Mouse (Mus musculus) spleen, embryonic (tissue): ENCODE measurements around the gene Cdh22.

Source experiments
- CTCF ChIA-PET: fragments of 350-600 bp; sonication (Branson Sonifier 250); formaldehyde crosslinking; loops from one replicate; lab custom pipeline; 2022; lab: Charles Lee

Cdh22 gene

DNA sequence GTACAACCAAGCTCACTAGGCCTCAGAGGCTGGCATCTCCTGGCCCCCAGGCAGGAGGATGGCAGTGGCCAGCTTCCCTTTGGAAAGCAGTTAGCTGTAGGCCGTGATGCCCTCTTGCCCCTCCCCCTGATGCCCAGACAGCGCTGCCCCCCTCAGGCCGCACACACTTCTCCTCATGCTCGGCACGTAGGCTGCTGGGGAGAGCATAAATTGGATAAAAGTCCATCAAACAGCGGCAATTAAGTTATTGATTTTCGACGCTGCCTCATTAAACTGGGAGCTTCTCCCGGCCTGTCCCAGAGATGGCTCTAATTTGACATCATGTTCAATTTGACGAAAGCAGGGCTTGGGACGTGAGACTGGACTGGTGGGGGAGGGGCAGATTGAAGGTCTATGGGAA lies 76.8 kb downstream of the Cdh22 start:
- CTCF ChIA-PET: no interaction called here

- CTCF ChIA-PET: no interaction called here
Observed at GRCm38 (mm10) chr2:165153006-165153405, 81.6 kb downstream of the Cdh22 start.

DNA sequence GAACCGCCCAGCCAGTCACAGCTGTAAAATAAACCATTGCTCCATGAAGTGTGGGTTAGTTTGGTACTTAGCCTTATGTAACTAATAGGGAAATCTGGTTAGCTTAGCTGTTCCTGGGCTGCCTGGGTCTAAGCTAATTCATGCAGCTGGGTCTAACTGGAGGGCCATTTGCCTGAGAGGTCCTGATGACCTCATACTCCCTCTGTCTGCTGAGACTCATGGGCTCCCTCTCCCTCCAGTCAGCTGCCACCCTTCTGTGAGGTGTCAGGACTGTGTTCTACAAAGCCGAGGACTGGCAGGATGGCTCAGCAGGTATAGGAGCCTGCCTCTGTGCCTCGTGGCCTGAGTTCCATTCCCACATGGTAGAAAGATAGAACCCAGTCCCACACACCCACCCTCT lies 84.9 kb downstream of the Cdh22 start:
- CTCF ChIA-PET: no interaction called here

DNA sequence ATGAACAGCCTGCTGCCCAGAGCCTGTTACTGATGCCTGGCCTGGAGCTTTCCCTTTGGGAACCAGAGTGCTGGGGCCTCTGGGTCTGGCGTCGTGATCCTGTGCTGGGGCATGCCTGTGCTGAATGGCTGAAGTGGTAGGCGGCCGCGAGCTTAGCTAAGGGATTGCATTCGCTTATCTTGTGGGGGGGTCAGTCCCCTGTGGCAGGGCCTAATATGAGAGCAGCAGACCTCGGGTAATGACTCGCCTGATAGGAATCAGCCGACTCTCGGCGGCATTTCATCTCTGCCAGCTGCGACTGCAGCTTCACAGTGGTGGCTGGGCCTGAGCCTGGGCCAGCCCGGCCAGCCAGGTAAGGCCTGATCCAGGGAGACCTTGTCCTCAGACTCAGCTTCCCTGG lies 88.8 kb downstream of the Cdh22 start:
- CTCF ChIA-PET: no interaction called here

GRCm38 (mm10) chr2:165143487-165143886 lies 91.2 kb downstream of the Cdh22 start:
- CTCF ChIA-PET: no interaction called here

- CTCF ChIA-PET: no interaction called here
Observed at GRCm38 (mm10) chr2:165136049-165136448, 98.6 kb downstream of the Cdh22 start.

- CTCF ChIA-PET: no interaction called here
Observed at GRCm38 (mm10) chr2:165133566-165133965, 101.1 kb downstream of the Cdh22 start.

- CTCF ChIA-PET: no interaction called here
Observed at GRCm38 (mm10) chr2:165131428-165131827, 103.2 kb downstream of the Cdh22 start.

- CTCF ChIA-PET: no interaction called here
Observed at GRCm38 (mm10) chr2:165129189-165129588, 105.5 kb downstream of the Cdh22 start.

- CTCF ChIA-PET: no interaction called here
Observed at GRCm38 (mm10) chr2:165126896-165127562, 107.6 kb downstream of the Cdh22 start.

DNA sequence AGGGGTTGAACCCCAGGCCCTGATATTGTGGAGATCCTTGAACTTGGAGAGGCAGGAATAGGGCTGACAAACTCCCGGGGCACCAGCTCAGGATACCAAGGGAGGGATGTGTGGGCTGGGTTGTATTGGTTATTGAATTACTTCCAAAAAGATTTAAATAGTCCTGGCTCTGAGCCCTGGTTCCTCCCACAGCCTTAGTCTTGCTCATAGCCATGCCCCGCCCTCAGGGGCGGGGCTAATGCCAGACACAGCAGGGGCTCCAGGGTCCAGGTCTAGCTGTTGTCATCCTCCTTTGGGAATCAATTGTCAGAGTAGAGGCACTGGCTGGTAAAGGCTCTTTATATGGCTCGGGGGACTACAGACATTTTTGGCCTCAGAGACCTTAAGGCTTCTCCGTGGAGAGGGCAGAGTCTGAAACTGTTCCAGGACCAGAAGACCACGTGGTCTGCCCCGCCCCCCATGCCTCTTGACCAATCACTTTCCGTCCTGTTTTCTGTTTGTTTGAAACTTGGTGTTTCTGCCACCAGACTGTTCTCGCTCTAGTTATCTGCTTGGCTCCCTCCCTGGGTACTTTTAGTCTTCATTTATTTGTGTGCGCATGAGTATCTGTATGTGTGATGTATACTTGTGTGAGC lies 113.3 kb downstream of the Cdh22 start:
- CTCF ChIA-PET: no interaction called here

DNA sequence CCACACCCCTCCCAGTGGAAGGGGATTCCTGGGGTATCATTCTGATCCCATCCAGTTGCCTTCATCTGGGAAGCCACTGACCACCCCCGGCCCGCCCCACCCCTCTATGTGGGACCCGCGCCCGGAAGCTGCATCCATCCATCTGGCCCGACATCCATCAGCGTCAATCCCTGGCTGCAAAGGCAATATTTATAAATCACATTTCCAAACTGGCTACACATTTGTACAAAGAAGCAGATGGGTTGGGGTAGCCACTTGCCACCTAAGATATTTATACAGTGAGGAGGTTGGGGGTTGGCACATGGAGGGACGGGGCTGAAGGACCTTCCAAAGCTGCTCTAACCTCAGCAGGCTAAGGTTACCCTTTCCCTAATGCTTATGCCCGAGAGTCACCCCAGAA lies 113.9 kb downstream of the Cdh22 start:
- CTCF ChIA-PET: no interaction called here

DNA sequence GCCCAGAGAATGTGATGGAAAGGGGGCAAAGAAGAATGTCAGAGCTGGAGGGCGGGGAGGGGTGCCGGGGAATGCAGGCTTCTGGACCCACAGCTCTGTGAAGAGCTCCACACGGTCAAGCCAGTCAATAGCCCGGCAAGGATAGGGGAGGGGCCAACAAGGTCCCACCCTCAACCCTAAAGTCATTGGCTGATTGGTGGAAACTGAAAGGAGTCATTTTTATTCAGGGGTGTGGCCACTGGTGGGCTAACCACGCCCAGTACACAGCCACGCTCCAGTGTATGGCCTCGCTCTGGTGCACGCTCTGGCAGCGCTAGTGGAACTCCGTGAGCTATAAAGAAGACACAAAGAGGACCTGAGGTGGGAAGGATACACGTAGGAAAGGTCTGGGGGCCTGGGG lies 120.9 kb downstream of the Cdh22 start:
- CTCF ChIA-PET: interaction anchor here (1.9 kb wide), 1 partner anchor 39 kb away, joined by 6 read pairs; no protein-coding TSS in a partner anchor

GRCm38 (mm10) chr2:165112149-165112548 lies 122.5 kb downstream of the Cdh22 start:
- CTCF ChIA-PET: interaction anchor here (0.6 to 1.9 kb wide), 3 partner anchors 37 to 151 kb away, joined by 3 to 12 read pairs (median 6); no protein-coding TSS in a partner anchor

GRCm38 (mm10) chr2:165106585-165106984 lies 128.1 kb downstream of the Cdh22 start:
- CTCF ChIA-PET: no interaction called here

DNA sequence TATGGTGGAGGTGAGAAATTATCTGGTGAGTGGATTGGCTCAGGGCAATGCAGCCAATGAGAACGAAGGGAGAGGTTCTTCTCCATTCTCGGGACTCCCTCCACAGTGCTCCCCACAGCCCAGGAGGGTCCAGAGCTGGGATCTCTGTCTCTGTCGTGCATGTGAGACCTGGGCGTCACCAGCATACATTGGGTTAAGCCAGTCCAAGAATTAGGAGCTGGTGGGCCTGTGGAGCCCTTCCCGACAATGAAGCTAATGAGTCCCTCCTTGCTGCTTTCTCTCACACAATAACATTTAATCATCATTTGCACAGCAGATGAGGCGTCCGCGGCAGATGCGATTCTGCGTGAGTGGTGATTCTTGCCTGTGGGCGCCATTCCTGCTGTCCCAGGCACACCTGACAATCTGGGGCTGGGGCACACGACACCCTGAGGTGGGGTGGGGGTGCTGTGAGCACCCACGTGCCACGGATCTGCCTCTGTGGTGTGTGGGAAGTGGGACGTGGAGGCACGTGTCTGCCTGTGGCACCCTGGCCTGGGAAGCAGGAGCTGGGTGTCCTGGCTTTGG lies 129.1 kb downstream of the Cdh22 start:
- CTCF ChIA-PET: no interaction called here

- CTCF ChIA-PET: no interaction called here
Observed at GRCm38 (mm10) chr2:165102920-165103319, 131.7 kb downstream of the Cdh22 start.

DNA sequence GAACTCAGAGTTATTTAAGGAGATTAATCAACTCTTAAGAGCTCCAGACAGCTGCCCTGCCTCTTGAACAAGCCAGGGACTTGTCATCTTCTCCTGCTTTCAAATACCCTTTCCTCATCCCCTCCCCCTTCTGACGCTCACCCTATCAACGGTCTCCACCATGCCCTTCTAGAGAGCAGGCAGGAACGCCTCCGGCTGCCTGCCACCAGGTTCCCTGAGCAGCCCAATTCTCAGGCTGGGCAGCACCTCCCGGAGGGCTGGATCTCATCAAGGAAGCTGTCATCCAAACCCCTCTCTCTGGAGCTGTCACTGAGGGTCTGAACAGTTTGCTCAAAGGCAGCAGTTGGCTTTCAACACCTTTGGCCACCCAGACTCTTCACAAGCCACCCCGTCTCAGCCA lies 133.9 kb downstream of the Cdh22 start:
- CTCF ChIA-PET: no interaction called here

DNA sequence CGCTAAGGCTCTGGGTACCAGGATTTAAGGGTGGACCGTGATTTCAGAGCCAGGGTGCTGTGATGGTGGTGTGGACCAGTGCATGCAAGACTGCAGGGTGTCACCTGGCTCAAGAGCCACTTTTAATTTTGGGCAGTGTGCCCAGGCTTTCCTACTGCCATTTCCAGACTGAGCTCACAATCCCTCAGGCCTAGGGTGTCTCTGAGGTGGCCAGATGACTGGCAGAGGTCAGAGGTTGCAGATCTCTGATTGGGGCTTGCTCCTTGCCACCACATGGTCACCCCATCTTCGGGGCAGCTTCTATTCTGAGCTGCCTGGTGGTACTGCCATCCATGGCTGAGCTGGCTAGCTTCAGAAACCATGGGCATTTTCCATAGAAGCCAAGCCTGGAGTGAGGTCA lies 135.8 kb downstream of the Cdh22 start:
- CTCF ChIA-PET: no interaction called here

DNA sequence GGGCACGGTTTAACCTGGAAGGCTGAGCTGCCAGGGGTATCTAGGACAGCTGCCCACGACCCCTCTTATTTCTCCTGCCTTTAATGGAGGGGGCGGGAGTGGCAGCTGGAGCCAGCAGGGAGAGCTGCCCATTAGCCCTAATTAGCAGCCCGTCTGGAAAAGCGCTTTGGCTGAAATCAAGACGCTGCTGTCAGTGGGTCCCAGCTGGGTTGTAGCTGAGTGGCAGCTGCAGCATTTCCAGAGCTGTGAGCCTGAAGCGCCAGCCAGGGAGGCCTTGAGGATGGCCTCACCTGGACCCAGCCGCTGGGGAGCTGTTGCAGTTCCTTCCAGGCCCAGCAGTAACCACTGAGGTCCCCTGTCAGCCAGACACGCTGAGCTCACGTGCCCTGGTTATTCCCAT lies 138.3 kb downstream of the Cdh22 start:
- CTCF ChIA-PET: no interaction called here

DNA sequence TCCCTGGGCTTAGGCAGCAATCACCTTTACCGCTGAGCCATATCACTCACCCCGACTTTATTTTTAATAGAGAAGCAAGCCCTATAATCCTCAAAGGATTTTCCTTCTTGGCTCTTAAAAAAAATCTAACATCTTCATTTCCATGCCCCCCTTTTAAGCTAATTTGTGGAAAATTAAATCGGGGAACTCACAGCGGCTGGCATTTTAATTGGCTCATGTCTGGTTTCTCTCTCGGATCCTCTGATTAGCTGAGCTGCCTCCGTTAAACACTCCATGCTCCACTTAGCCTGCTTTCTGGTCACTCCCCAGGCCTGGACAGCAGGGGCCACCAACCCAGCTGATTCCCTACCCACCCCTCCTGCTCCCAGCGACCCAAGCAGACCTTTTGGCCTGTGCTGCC lies 142.3 kb downstream of the Cdh22 start:
- CTCF ChIA-PET: no interaction called here

GRCm38 (mm10) chr2:165091433-165091965 lies 143.2 kb downstream of the Cdh22 start:
- CTCF ChIA-PET: no interaction called here

- CTCF ChIA-PET: no interaction called here
Observed at GRCm38 (mm10) chr2:165090650-165091049, 144.0 kb downstream of the Cdh22 start, which contains the start of gene 1700025C18Rik. Gene 1700025C18Rik, minus strand, starts transcription at chr2:165090750.
